Mouse (Mus musculus) Patski (cell line): ENCODE data around the gene Olfr1413. TPM values are rescaled to one million over a fixed set of nuclear protein-coding genes. Genes with fewer than 3 reads are reported as not detected.

Experiments used
- ATAC-seq: fragments of 100-300 bp; one replicate; pipeline ENCODE4 v1.8.0; 2021
- CTCF ChIA-PET: fragments of 350-600 bp; sonication (Branson Sonifier 250); formaldehyde crosslinking; loops from one replicate; lab custom pipeline; 2022; ENCODE audit warnings: inconsistent platforms; lab: Charles Lee
- POLR2A ChIA-PET: fragments of 350-600 bp; sonication (Branson Sonifier 250); formaldehyde crosslinking; loops from one replicate; lab custom pipeline; 2022; ENCODE audit warnings: antibody characterized with exemption, inconsistent platforms; lab: Charles Lee
- DNase-seq: peaks from one replicate; pipeline ENCODE4 v3.0.0-alpha.2; 2011; ENCODE audit warnings: low read depth, low spot score
- H3K27me3 ChIP-seq: fragments of 371-371 bp; one replicate; pipeline ENCODE4 v1.5.1; 2021
- CTCF ChIP-seq: fragments of 100-300 bp; IDR thresholded peaks from one replicate; pipeline ENCODE4 v1.5.1; 2021
- in situ Hi-C: fragments of 300-500 bp; cut with MboI; formaldehyde crosslinking; loops from 3 replicates; pipeline ENCODE4 v1.11.1; 2018; ENCODE audit warnings: low pct_unique_long_range_greater_than_20kb, mixed read lengths
- polyA plus RNA-seq: library from polyadenylated mRNA; unstranded; gene quantifications from one replicate; pipeline ENCODE4 v1.2.3, GENCODE M21; 2021

Gene Olfr1413
- polyA plus RNA-seq, 1 experiment from 2014 or later = not detected

- no peak for ATAC-seq
- DNase-seq = no peak
- ChIA-PET POLR2A (no interaction called here), CTCF (interaction anchor here (0.7 to 4.4 kb wide), 4 partner anchors 37 to 292 kb away, joined by 3 to 17 read pairs (median 4); partner anchors contain the start of genes Ankmy1 and Otos)
- peaks cover 18% of the 10 kb centered on the region for H3K27me3 ChIP-seq
- in situ Hi-C loops = loop anchor here (5.0 to 25.0 kb wide), 2 partner anchors 79 to 649 kb away; no protein-coding TSS in a partner anchor
- TF ChIP-seq CTCF = peak; percentile 90
Measured at GRCm38 (mm10) chr1:92611008-92611407, 39.9 kb downstream of the Olfr1413 start.

GRCm38 (mm10) chr1:92613175-92613574 is 42.1 kb downstream of the Olfr1413 start:
- CTCF ChIA-PET = interaction anchor here (2.2 to 4.4 kb wide), 4 partner anchors 18 to 221 kb away, joined by 5 to 17 read pairs (median 12); partner anchors contain the start of gene Otos
- POLR2A ChIA-PET = no interaction called here
- no peak for TF ChIP-seq CTCF
- peaks cover 18% of the 10 kb centered on the region for H3K27me3 ChIP-seq
- no peak for DNase-seq
- in situ Hi-C loops = loop anchor here (5.0 to 25.0 kb wide), 2 partner anchors 81 to 651 kb away; no protein-coding TSS in a partner anchor
- no peak for ATAC-seq

GRCm38 (mm10) chr1:92614516-92614915 is 43.4 kb downstream of the Olfr1413 start:
- DNase-seq = no peak
- peak; percentile 62 for TF ChIP-seq CTCF
- ATAC-seq = no peak
- ChIA-PET CTCF (interaction anchor here (1.0 to 4.4 kb wide), 6 partner anchors 16 to 220 kb away, joined by 3 to 17 read pairs (median 7); partner anchors contain the start of genes Cops9 and Otos), POLR2A (no interaction called here)
- in situ Hi-C loops = loop anchor here (5.0 to 25.0 kb wide), 2 partner anchors 82 to 652 kb away; no protein-coding TSS in a partner anchor
- H3K27me3 ChIP-seq = peaks cover 11% of the 10 kb centered on the region

GRCm38 (mm10) chr1:92616046-92616445 is 44.9 kb downstream of the Olfr1413 start:
- ChIA-PET POLR2A (interaction anchor here (0.6 kb wide), 1 partner anchor 594 kb away, joined by 4 read pairs; no protein-coding TSS in a partner anchor), CTCF (interaction anchor here (0.8 to 3.5 kb wide), 3 partner anchors 18 to 218 kb away, joined by 3 to 9 read pairs (median 9); partner anchors contain the start of gene Otos)
- in situ Hi-C loops = loop anchor here (25.0 kb wide), 1 partner anchor 654 kb away; no protein-coding TSS in a partner anchor
- no peak for TF ChIP-seq CTCF
- DNase-seq (no peak), ATAC-seq (peak; percentile 41)
- no peaks in the 10 kb centered on the region for H3K27me3 ChIP-seq

- no peak for TF ChIP-seq CTCF
- no peak for ATAC-seq
- no peak for DNase-seq
- POLR2A ChIA-PET = no interaction called here
- in situ Hi-C loops = loop anchor here (25.0 kb wide), 1 partner anchor 655 kb away; no protein-coding TSS in a partner anchor
- CTCF ChIA-PET = interaction anchor here (1.6 kb wide), 1 partner anchor 31 kb away, joined by 9 read pairs; the partner anchor contains the start of gene Otos
- no peaks in the 10 kb centered on the region for H3K27me3 ChIP-seq
Measured at GRCm38 (mm10) chr1:92617488-92617887, 46.4 kb downstream of the Olfr1413 start, which contains the start of gene Olfr12. Olfr12 (plus strand) TSS chr1:92617788.

- no peak for DNase-seq
- in situ Hi-C loops = loop anchor here (25.0 kb wide), 1 partner anchor 656 kb away; no protein-coding TSS in a partner anchor
- no peak for ATAC-seq
- H3K27me3 ChIP-seq = peaks cover 2% of the 10 kb centered on the region
- POLR2A ChIA-PET = no interaction called here
- no peak for TF ChIP-seq CTCF
- CTCF ChIA-PET = no interaction called here
Measured at GRCm38 (mm10) chr1:92618360-92618759, 47.2 kb downstream of the Olfr1413 start.

Other genes starting within 250 kb of the Olfr1413 start
- 237 TPM for gene Ndufa10, start 97.5 kb upstream of the Olfr1413 start, polyA plus RNA-seq
- not detected for gene Olfr1416, start 86.2 kb upstream of the Olfr1413 start, polyA plus RNA-seq
- not detected for gene Olfr1415, start 75.2 kb upstream of the Olfr1413 start, polyA plus RNA-seq
- gene Olfr1414, start 52.7 kb upstream of the Olfr1413 start, polyA plus RNA-seq = not detected
- not detected for gene Olfr1412, start 14.5 kb downstream of the Olfr1413 start, polyA plus RNA-seq
- not detected for gene Olfr1411, start 23.1 kb downstream of the Olfr1413 start, polyA plus RNA-seq
- not detected for gene Olfr1410, start 34.5 kb downstream of the Olfr1413 start, polyA plus RNA-seq
- gene Olfr12, start 46.5 kb downstream of the Olfr1413 start, polyA plus RNA-seq = not detected
- gene Cops9, start 70.7 kb downstream of the Olfr1413 start, polyA plus RNA-seq = 240 TPM
- 0.08 TPM for gene Otos, start 77.5 kb downstream of the Olfr1413 start, polyA plus RNA-seq